Mouse (Mus musculus) urinary bladder, postnatal 4 days (tissue): ENCODE data around the gene Bicd1.

Experiments
- DNase-seq, 2 experiments: peaks; one replicate each; pipeline ENCODE4 v3.0.0; 2021 to 2022; ENCODE audit warnings: low spot score in 2 of 2

The Bicd1 gene

DNA sequence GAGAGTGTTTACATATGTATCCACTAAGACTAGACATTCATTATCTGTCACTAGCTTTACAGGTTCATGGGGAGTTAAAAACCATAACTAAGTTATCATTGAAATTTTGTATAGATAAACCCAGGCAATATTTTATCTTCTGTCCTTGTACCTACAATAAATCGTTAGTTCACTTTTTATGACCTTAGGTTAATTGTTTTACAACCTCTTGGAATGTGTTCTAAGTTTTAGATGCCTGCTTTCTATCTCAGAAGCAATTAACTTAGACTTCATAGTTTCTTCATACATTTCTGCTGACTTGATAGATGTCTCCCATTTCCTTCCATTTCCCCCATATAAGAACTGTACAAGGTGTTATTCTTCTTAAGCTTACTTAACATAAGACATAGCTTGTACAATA lies 158.5 kb downstream of the Bicd1 start:
- DNase-seq = no peak

DNA sequence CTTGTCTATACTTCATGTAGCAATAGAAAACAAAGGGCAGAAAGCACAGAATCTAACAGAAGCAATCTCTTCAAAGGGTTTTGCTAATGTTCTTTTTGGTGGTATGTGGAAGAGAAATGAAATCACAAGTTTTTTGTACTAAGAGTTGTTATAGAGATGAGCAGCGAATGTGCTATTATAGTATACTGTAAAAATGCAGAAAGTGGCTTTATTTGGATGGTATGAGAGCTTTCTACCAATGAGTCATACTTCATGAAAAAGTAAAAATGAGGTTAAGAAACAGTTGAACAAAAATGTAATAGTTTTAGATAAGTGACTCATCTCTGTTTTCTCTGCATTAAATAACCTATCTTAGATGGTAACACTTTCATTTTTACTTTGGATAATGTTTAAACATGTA lies 165.6 kb downstream of the Bicd1 start:
- no peak for DNase-seq

DNA sequence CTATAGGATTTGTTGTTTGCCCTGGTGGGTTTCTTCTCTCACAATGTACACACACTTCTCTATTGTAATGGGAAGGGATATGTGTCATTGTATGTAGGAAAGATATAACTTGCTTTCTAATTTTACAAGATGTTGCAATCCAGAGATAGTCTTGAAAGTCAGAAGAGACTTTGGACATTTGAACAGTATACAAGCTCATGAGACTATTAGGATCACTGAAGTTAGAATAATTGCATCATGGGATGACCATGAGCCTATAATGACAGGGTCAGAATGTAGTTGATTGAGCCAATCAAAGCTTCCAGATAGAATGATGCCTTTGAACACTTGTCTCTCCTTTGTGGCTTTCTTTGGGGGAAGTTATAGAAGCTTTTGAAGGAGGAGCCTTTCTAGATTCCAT lies 171.4 kb downstream of the Bicd1 start:
- DNase-seq = no peak

- no peak for DNase-seq
Observed at GRCm38 (mm10) chr6:149585708-149586504, 177.2 kb downstream of the Bicd1 start.
